Mouse (Mus musculus): ENCODE results near the gene Xrcc1. TPM values are rescaled to one million over a fixed set of nuclear protein-coding genes. Genes with fewer than 3 reads are reported as not detected.
A peak's percentile ranks its signal among the peaks of the same experiment; 100 is the strongest.

Xrcc1 gene
- total RNA-seq, 2 experiments from 2014 or later: 18.3 to 18.5 TPM

- intact Hi-C loops (cut with DNase I): no loop called here
These were observed 31.7 kb downstream of the Xrcc1 start for GRCm38 (mm10) chr7:24577811-24578210.

GRCm38 (mm10) chr7:24584876-24585275 lies 38.8 kb downstream of the Xrcc1 start:
- no peak for TF ChIP-seq CTCF (IDR thresholded peaks at IDR 0.05)
- H3K27ac ChIP-seq: no peak overlapping the region
- intact Hi-C loops (cut with DNase I): no loop called here

More at GRCm38 (mm10) chr7:24577811-24578210, 31.7 kb downstream of the Xrcc1 start:
- H3K4me3 ChIP-seq: no peak overlapping the region
- no peak for TF ChIP-seq CTCF (IDR thresholded peaks at IDR 0.05)
- H3K27ac ChIP-seq: no peak overlapping the region
- no peak for DNase-seq

GRCm38 (mm10) chr7:24585995-24586394 lies 39.9 kb downstream of the Xrcc1 start:
- H3K4me3 ChIP-seq: no peak overlapping the region

More at GRCm38 (mm10) chr7:24584876-24585275, 38.8 kb downstream of the Xrcc1 start:
- no peak overlapping the region for H3K4me3 ChIP-seq
- peak; percentile 5 for DNase-seq

GRCm38 (mm10) chr7:24586828-24587227 lies 40.7 kb downstream of the Xrcc1 start:
- H3K27ac ChIP-seq: no peak overlapping the region
- intact Hi-C loops (cut with DNase I): no loop called here
- peak; percentile 43 for DNase-seq
- TF ChIP-seq CTCF (IDR thresholded peaks at IDR 0.05): no peak
- H3K4me3 ChIP-seq: peak overlapping the region; percentile 68

More at GRCm38 (mm10) chr7:24585995-24586394, 39.9 kb downstream of the Xrcc1 start:
- intact Hi-C loops (cut with DNase I): no loop called here
- DNase-seq: no peak
- no peak overlapping the region for H3K27ac ChIP-seq
- TF ChIP-seq CTCF (IDR thresholded peaks at IDR 0.05): no peak

- intact Hi-C loops (cut with DNase I): no loop called here
- TF ChIP-seq CTCF (IDR thresholded peaks at IDR 0.05): no peak
- DNase-seq: peak; percentile 71
- H3K4me3 ChIP-seq: peak within 1 kb of the TSS; percentile 68
- no peak within 1 kb of the TSS for H3K27ac ChIP-seq
These were observed 41.4 kb downstream of the Xrcc1 start, which contains the start of the genes Ethe1 and Zfp575 for GRCm38 (mm10) chr7:24587330-24588105. Ethe1 (plus strand) TSS chr7:24587543. Zfp575 (minus strand) TSS chr7:24587641.

- intact Hi-C loops (cut with DNase I): no loop called here
- TF ChIP-seq CTCF (IDR thresholded peaks at IDR 0.05): no peak
- peak; percentile 29 for DNase-seq
- Histone ChIP-seq H3K27ac (no peak overlapping the region), H3K4me3 (no peak overlapping the region)
These were observed 42.2 kb downstream of the Xrcc1 start for GRCm38 (mm10) chr7:24588336-24588735.

GRCm38 (mm10) chr7:24591735-24592134 lies 45.6 kb downstream of the Xrcc1 start:
- intact Hi-C loops (cut with DNase I): no loop called here
- no peak overlapping the region for H3K4me3 ChIP-seq

GRCm38 (mm10) chr7:24592163-24592562 lies 46.1 kb downstream of the Xrcc1 start:
- TF ChIP-seq CTCF (IDR thresholded peaks at IDR 0.05): no peak
- Histone ChIP-seq H3K27ac (no peak overlapping the region), H3K4me3 (no peak overlapping the region)
- intact Hi-C loops (cut with DNase I): no loop called here
- DNase-seq: no peak

More at GRCm38 (mm10) chr7:24591735-24592134, 45.6 kb downstream of the Xrcc1 start:
- no peak overlapping the region for H3K27ac ChIP-seq
- no peak for DNase-seq
- TF ChIP-seq CTCF (IDR thresholded peaks at IDR 0.05): no peak

GRCm38 (mm10) chr7:24592781-24593180 lies 46.7 kb downstream of the Xrcc1 start:
- intact Hi-C loops (cut with DNase I): no loop called here
- DNase-seq: no peak
- TF ChIP-seq CTCF (IDR thresholded peaks at IDR 0.05): no peak
- Histone ChIP-seq H3K27ac (no peak overlapping the region), H3K4me3 (no peak overlapping the region)

- Histone ChIP-seq H3K27ac (peak overlapping the region; percentile 89), H3K4me3 (peak overlapping the region; percentile 84)
- intact Hi-C loops (cut with DNase I): no loop called here
- TF ChIP-seq CTCF (IDR thresholded peaks at IDR 0.05): no peak
- DNase-seq: peak; percentile 86
These were observed 47.7 kb downstream of the Xrcc1 start for GRCm38 (mm10) chr7:24593621-24594308.

- no peak for DNase-seq
- no peak for TF ChIP-seq CTCF (IDR thresholded peaks at IDR 0.05)
- Histone ChIP-seq H3K4me3 (peak overlapping the region; percentile 84), H3K27ac (peak overlapping the region; percentile 89)
- intact Hi-C loops (cut with DNase I): no loop called here
These were observed 48.3 kb downstream of the Xrcc1 start for GRCm38 (mm10) chr7:24594309-24594803.

GRCm38 (mm10) chr7:24595464-24595863 lies 49.4 kb downstream of the Xrcc1 start:
- intact Hi-C loops (cut with DNase I): no loop called here
- Histone ChIP-seq H3K27ac (no peak overlapping the region), H3K4me3 (no peak overlapping the region)
- no peak for TF ChIP-seq CTCF (IDR thresholded peaks at IDR 0.05)
- no peak for DNase-seq

GRCm38 (mm10) chr7:24598121-24598520 lies 52.0 kb downstream of the Xrcc1 start:
- no peak for TF ChIP-seq CTCF (IDR thresholded peaks at IDR 0.05)
- DNase-seq: no peak
- H3K27ac ChIP-seq: no peak overlapping the region
- intact Hi-C loops (cut with DNase I): no loop called here
- H3K4me3 ChIP-seq: no peak overlapping the region
